Mouse (Mus musculus) testis, adult 2 months (tissue): ENCODE results near the gene Gm49630.
"Not testable (repeated sequence)": the region's sequence is repeated elsewhere in the genome, so short reads cannot be mapped to it uniquely, and the experiment has no call there.

Experiments
- CTCF ChIP-seq: fragments of 200-500 bp; IDR thresholded peaks from 2 replicates; pipeline ENCODE4 v1.5.1; 2012; ENCODE audit warnings: low read depth, mild to moderate bottlenecking, inconsistent platforms, low read length, moderate library complexity; ENCODE audit not compliant: control insufficient read depth, insufficient read depth, insufficient replicate concordance
- POLR2A ChIP-seq: fragments of 200-500 bp; IDR thresholded peaks from 2 replicates; pipeline ENCODE4 v1.6.1; 2012; ENCODE audit warnings: low read depth, mild to moderate bottlenecking, inconsistent platforms, low read length, moderate library complexity; ENCODE audit not compliant: control insufficient read depth

DNA sequence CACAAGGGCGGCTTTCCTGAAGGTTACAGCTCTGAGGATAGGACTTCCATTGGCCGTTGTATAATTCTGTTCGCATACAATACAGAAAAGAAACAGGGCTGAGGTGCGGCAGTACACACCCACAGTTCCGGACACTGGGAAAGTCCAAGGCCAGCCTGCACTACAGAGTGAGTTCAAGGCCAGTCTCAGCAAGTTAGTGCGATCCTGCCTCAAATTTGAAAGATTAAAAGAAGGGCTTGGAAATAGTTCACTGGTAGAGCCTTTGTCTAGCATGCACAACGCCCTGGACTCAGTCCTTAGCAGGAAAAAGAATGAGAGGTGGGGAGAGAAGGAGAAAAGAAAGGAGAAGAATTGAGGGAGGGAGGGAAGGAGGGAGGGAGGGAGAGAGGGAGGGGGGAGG is 23.3 kb upstream of the Gm49630 start:
- not testable (repeated sequence) for TF ChIP-seq CTCF, POLR2A
